Mouse (Mus musculus): Measurements from ENCODE around the gene Arf4. TPM values are rescaled to one million over a fixed set of nuclear protein-coding genes. Genes with fewer than 3 reads are reported as not detected.

Arf4 gene
- polyA plus RNA-seq, 1 experiment from 2014 or later: 507 TPM

Small RNAs within 50 kb of the gene (microRNA-seq; reads per million reads assigned to microRNA genes)
- not detected for gene Mir7672

Other genes starting within 250 kb of the Arf4 start
- gene Slmap, start 103.1 kb upstream of the Arf4 start, polyA plus RNA-seq (2015; fragmentation: Nextera tagmentation; extraction: Ambion mirVana): 11.4 TPM in 2 replicates
- gene Dennd6a, start 64.2 kb upstream of the Arf4 start, polyA plus RNA-seq (2015; fragmentation: Nextera tagmentation; extraction: Ambion mirVana): 14.9 and 16.7 TPM in 2 replicates
- 9.9 and 11.1 TPM in 2 replicates for gene Pde12, start 31.8 kb downstream of the Arf4 start, polyA plus RNA-seq (2015; fragmentation: Nextera tagmentation; extraction: Ambion mirVana)
- gene Dnah12, start 55.2 kb downstream of the Arf4 start, polyA plus RNA-seq (2015; fragmentation: Nextera tagmentation; extraction: Ambion mirVana): 0.06 and 0.10 TPM in 2 replicates